Mouse (Mus musculus) adrenal gland, adult 18-20 months (tissue): ENCODE measurements around the gene Clptm1. TPM values are rescaled to one million over a fixed set of nuclear protein-coding genes. Genes with fewer than 3 reads are reported as not detected.
A peak's percentile ranks its signal among the peaks of the same experiment; 100 is the strongest.
"Not testable (repeated sequence)": the region's sequence is repeated elsewhere in the genome, so short reads cannot be mapped to it uniquely, and the experiment has no call there.

ENCODE experiments used
- DNase-seq, 2 experiments: peaks; one replicate each; pipeline ENCODE4 v3.0.0; 2021 to 2022; ENCODE audit warnings: low spot score in 2 of 2
- total RNA-seq, 2 experiments: library from RNA; stranded (reverse); gene quantifications; 1 replicate in 1 of 2; 2 replicates in 1 of 2; pipeline ENCODE4 v1.2.3; 2021

Clptm1 gene
- total RNA-seq, 2 experiments from 2014 or later = 136 to 157 TPM

DNA sequence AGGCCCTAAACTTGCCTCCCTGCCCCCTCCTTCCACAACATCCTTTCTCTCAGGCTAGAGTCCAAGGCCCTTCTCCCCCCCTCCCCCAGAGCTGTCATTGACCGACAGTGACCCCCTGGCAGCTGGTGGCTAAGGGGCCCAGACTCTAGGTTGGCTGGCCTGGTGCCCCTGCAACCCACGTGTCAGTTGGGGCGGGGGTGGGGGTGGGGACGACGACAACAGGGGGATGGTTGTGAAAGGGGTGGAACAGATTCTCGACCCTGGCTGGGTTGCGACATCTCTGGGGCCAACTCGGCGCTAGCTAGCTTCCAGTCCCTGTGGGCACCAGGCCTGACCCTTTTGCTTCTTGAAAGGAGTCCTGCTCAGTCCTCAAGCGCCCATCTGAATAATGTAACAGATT is 28.6 kb upstream of the Clptm1 start:
- peak in 1 of 2 experiments; percentile 53 for DNase-seq

DNA sequence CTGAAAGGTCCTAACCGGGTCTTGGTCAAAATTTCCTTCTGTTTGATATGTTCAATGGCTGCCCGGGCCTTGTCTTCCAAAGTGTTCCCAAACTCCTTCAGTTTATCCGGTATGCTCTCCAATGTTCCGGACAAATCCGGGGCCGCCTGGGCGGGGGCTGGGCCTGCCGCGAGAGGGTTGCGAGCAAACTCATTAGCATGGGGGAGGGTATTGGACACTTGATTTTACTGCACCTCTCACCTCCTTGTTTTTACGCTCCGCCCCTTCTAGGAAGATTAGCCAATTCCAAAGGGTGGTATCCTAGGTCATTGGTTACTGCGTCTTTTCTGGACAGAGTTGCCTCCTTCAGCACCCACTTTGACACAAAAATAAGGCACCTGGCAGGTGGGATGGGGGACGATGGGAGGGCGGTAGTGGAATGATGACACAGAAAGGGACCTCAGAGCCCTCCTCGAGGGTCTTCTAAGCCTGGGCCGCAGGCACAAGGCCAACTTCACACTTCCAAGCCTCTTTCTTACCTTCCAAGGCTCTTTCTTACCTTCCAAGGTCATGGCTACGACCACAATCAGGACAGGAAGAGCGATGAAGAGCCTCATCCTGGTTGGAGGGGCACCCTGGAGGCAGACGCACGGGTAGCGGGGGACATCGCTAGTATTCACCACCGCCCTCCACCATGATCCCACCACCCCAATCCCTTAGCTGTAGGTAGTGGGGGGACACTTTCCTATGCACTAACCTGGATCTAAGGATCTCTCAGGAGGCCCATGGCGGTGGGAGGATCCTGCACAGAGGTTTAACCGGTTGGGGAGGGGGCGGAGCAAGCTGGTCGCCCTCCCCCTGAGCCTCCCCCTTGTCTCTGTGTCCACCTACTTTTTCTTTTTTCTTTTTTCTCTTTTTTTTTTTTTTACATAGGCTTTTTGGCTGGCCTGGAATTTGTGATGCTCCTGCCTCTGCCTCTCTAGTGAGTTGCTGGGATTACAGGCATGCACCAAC is 27.3 kb upstream of the Clptm1 start, which contains the start of gene Apoc1:
Gene Apoc1 (minus strand): TSS at position 788 of the 993 bp plus-strand sequence.
- DNase-seq = no peak

DNA sequence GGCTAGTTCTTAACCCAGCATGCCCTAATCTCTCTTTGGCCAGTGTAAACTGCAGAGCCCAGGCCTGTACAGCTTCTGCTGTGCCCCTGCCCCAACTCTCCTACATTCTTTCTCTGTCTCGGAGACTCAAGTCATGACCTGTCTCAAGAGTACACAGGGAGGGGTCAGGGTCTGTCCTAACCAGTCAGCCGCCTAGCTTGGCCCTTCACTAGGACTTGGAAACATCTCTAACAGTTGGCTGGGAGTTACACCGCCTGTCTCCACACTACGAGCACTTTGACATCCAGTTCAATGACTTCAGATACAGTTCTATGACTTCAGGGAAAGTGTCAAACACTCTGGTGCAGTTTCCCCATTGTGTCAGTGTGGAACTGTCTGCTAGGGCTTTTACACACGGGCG is 26.6 kb upstream of the Clptm1 start:
- DNase-seq = no peak

DNA sequence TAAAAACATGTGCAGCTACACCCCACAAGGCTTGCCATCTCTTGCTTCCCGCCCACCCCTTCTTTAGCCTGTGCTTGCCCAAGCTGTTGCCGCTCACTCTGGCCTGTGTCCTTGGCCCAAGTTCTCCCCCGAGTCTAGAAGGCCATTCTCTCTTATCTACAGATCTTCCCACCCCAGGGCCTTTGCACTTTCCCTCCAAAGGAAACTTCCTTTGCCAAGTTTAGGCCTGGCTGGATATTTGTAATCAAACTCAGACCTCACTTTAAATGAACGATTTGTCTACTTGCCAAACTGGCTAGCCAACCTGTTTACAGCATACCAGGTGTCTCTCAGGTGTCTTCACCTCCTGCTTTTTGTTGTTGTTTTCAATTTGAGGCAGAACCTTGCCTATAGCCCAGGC is 26.0 kb upstream of the Clptm1 start:
- no peak for DNase-seq

DNA sequence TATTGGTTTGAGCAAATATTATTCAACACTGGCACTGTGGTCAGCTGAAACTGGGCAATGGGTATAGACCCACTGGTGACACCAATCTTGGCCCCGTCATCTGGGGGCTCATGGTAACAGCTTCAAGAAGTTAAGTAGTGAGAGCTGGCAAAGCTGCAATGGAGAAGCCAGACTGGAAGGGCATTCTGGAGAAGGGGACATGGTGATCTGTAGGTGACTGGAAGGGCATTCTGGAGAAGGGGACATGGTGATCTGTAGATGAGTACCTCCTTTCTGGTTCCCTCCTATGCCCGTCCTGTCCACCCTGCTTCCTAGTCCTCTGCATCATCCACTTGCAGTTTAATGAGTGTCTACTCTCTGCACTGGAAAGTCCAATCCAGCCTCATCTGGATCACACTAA is 23.8 kb upstream of the Clptm1 start:
- no peak for DNase-seq

DNA sequence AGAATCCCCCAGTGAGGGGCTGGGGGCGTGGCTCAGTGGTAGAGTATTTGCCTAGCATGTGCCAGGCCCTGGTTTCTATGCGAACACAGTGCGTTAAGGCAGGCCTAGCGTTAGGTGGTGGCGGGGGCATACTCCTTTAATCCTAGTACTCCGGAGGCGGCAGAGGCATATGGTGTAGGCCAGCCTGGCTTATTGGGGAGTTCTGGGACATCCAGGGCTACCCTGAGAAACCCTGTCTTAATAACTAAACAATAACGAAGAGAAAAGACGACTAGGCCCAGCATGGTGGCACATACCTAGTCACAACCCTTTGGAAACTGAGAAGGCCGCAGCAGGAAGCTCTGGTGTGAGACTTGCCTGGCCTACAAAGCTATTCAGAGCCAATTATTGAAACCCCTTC is 23.3 kb upstream of the Clptm1 start:
- no peak for DNase-seq

DNA sequence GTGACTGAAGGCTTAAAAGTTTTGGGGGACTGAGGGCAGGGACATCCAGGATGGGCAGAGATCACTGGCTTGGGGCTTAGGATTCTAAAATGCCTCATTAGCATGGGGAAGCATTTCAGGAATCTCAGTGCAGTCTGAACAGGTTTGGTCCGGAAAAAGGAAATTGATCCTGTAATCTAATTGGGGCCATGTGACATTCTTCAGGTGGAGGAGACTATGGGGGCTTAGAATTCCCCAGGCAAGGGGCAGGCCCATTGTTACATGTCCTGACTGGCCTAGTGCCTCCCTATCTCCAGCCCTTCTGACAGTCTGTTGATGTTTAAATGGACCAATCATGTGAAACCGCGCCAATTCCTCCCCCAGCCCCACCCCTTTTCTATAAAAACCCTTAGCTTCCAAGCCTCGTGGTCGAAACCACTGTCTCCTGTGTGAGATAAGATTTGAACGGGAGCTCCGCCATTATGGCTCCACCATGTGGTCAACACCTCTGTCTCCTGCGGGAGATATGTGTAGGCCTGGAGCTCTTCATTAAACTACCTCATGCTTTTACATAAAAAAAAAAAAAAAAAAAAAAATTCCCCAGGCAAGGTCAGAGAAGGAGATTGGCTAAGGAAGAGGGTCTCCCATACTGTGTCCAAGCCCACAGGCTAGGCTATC is 22.2 kb upstream of the Clptm1 start:
- not testable (repeated sequence) for DNase-seq

DNA sequence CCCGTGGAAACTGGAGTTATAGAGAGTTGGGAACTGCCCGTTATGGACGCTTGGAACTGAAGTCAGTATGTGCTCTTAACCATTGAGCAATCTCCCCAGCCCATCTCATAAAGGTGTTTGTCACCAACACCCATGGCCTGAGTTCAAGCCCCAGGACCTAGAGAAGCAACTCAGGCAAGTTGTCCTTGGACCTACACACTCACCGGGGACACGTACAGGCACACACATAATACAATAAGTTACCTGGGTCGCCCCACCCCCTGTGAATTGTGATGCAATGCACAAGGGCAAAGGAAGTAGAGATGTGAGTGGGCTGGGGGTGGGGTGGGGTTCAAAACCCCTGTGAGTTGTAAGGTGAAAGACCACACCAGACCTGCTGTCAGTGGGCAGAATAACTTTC is 21.7 kb upstream of the Clptm1 start:
- no peak for DNase-seq

DNA sequence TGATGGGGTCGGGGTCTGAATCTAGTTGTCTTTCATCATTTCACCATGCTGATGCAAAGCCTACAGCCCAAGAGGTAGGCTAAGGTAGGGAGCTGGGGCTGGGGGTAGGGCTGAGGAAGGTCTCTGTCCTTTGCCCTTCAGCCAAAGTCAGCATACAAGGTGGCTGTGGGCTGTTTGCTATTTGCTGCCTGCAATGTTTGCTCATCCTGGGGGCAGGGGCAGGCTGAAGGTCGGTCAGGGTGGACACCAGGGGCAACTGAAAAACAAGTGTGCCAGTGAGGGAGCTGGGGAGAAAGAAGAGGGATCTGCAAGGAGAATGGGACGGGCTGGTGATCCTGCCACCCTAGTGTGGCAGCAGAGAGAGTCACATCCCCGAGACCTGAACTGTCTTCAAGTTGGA is 20.5 kb upstream of the Clptm1 start:
- no peak for DNase-seq

DNA sequence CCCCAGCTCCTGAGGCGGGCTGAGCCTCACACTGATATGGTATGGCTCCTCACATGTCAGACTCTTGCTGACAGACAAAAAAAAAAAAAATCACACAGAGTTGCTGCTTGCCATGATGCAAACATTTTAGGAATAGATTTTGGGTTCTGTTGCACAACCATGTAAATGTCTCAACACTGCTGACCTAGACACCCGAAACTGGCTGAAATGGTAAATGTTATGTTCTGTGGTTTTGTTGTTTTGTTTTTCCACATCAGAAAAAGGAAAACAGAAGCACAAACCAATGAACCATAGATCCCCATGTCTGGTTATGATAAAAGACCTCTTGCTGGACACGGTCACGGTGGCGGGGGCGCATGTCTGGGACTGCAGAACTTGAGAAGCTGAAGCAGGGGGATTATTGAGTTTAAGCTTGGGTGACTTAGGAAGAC is 19.0 kb upstream of the Clptm1 start:
- DNase-seq = no peak

DNA sequence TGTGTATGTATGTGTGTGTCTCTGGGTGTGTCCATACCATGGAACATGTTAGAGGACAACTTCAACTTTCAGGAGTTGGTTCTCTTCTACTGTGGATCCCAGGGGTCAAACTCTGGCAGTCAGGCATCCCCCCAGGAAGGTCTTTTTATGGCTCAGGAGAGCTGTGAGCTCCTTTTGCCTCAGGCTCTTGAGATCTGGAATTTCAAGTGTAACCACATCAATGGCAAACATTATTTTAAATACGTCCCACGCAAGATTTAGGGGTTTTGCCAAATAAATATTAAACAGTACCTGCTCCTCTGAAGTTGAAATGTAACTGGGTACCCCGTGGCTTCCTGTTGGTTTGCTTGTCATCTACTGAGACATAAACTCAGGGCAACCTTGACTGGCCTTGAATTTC is 18.1 kb upstream of the Clptm1 start:
- DNase-seq = no peak

DNA sequence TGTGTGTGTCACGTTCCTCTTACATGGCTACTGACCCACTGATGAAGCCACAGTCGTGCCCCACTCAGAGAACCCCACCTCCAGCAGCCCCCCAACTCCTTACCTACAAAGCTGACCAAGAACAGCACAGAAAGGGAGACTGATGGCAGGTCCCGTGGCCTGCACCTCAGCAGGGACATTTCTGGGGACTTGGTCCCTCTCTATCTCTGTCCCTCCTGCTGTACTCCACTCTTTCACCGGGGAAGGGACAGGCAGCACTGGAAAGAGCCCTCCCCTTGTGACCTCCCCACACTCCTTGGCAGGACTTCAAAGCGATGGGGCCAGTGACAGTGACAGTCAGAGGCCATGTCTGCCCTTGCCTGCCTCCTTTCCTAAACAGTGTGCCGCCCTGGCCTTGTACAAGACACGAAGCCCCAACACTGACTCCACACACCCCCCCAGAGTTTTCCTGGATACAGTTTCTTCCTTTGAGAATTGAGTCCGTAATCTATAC is 16.4 kb upstream of the Clptm1 start, which contains the start of the genes Gm44805 and Apoc4:
Gene Gm44805 (minus strand): TSS at position 222 of the 493 bp plus-strand sequence.
Gene Apoc4 (minus strand): TSS at position 278 of the 493 bp plus-strand sequence.
- peak; percentile 46 to 63 for DNase-seq

DNA sequence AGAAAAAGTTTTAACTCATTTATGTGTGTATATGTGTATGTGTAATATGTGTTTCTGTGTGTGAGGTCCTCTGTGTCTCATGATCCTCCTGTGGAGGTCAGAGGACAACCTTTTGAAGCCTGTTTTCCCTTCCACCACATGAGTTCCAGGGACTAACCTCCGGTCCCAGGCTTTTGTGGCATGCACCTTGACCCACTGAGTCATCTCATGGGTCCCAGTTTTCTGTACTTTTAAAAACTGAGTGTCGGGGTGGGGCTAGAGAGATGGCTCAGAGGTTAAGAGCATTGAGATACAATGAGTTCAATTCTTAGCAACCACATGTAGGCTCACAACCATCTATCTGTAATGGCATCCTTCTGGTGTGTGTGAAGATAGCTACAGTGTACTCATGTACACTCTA is 15.9 kb upstream of the Clptm1 start:
- no peak for DNase-seq

DNA sequence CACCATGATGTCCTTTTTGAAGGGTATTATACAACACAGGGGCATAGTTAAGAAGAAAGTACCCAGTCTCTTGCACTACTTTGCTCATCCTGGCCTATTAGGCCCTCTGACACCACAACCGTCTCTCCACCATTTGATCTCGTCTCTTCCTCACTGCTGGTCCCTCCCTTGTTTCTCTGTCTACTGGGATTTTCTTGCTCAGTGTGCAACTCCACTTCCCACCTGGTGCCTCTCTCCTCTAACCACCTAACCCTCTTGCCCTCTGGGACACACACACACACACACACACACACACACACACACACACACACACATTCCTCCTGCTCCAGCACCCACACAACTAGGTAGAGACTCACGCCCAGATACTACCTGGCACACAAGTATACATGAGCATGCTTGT is 14.1 kb upstream of the Clptm1 start:
- DNase-seq = no peak

DNA sequence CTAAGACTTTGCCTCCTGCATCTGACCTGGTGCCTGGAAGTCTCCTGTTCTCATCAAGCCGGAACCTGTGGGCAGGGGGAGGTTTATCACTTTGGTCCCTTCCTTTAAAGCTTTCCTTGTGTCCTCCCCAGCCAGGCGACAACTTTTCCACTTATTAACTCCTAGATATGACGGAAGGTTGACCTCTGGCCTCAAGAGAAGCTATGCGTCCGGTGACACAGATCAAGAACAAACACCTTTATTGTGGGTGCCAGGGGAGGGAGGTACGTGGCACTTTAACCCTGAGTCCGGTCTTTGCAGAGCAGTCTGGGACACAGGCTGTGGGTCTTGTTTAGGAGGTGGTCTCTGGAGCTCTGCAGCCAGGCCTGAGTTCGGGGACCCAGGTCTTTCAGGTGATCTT is 13.0 kb upstream of the Clptm1 start, which contains the start of gene Apoc2:
Gene Apoc2 (minus strand): TSS at position 70 of the 400 bp plus-strand sequence.
- DNase-seq = no peak

DNA sequence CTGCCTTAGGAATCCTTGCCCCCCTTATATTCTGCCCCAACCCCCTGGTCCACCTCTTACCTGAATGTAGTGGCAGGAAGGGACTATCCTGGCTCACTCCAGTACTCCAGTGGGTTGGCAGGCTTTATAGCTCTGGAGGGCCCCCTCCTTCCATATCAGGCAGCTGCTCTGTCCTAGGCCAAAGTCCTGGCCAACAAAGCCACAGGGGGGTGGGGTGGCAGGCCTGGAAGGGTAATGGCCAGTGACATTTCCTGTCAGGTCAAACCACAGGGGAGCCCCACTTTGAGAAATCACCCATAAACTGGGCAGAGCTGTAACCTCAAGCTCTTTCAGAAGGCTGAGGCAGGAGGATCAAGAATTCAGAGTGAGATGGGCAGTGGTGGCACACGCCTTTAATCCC is 11.8 kb upstream of the Clptm1 start:
- no peak for DNase-seq

DNA sequence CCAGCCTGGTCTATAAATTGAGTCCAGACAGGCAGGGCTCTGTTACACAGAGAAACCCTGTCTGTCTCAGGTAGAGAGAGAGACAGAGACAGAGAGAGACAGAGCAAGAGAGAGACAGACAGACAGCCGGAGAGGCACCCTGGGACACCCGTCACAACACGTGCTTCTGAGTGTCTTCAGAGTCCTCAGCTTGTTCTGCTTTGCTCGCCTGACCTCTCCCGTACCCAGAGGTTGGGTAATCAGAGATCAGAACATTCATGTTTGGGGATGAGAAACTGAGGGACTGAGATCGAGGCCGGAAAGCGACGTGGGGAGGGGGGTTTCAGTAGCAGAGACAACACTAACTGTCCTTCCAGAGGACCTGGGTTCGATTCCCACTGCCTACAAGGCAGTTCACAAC is 11.0 kb upstream of the Clptm1 start:
- DNase-seq = no peak

DNA sequence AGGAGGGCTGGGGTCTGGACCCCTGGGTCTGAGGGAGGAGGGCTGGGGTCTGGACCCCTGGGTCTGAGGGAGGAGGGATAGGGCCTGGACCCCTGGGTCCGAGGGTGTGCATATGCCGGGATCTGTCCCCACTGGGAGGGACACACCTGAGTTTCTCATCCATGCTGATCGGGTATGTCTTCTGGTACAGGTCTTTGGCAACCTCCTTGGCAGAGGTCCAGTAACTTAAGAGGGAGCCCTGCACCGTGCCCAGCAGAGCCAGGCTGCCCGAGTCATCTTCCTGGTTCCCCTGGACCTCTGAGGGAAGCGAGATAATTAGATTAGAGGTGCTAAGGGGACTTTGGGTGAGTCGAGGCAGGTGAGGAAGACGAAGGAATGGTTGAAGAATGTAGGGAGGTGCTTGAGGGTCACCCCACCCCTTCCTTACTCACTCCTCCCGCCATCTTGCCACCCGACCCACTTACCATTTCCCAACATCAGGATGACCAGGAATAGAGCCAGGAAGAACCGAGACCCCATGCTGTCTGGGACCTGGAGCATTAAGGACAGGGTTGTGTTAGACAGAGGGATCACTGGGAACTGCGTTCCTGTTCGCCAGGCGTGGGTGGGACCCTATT is 8.4 kb upstream of the Clptm1 start:
- DNase-seq = no peak

DNA sequence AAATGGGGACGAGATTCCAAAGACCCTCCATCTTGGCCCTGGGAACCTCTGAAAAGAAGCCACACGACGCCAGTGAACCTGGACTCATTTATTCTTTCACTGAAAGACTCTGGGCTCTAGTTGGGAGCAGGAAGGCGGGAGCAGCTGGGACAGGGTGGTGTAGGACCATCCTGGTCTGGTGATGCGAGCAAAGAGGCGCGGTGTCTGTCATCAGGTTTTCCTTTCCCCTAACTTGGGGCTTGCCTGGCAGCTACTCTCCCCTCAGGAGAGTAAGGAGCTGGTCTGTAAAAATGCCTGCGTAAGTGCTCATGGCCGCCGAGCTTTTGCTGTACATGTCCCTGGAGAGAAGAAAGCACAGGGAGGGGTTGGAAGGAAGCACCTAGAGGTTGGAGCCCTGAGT is 6.7 kb upstream of the Clptm1 start:
- DNase-seq = no peak

DNA sequence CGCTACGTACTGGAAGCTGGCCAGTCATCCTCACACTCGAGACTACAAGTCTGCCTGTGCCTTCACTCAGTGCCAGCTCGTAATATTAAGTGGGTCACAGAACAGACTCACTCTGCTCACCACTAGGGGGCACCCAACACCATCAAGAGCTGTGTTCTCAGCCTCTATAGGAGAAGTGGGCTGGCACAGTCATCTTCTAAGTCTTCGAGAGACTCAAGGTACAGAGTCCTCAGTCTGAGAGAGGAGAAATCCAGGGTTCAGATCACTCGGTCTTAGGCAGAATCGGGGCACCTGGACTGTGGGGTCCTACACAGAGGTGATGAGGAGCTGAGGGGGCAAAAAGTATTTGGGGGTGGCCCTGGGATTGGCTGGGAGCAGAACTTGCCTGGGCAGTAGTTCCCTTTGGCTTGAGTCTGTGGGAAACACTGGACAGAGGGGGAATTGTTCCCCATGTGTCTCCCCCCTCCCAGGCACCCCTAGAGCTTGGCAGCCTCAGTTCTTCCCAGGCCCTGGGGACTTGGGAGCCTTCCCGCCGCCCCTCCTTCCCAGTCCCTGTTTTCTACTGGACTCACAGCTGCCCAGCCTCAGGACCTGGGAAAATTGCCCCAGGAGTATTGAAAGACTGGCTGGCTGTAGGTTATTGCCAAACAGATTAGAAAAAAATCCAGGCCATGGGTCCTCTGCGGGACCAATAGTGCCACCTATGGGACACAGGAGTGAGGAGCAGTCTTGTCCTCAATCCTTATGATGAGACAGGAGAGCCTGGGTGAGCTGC is 4.3 kb upstream of the Clptm1 start:
- DNase-seq = peak; percentile 90 to 93

DNA sequence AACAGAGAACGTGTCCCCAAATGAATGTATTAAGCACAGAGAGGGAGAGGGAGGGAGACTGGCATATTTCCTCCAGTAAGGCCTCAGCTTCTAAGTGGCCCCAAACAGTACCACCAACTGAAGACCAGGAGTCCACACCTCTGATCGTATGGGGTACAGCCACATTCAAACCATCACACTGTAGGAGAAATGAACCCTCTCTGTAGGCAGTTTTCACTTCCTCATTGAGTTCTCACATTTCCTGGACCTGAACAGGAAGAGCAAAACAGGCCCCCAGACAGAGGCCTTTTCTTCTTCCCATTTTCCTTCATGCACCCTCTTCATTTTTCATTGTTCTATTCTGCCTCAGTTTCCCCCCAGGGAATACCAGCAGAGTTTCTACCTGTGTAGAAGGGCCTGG is 2.6 kb upstream of the Clptm1 start:
- DNase-seq = no peak
